Mouse (Mus musculus) ovary, postnatal 36 days (tissue): ENCODE results near the gene Eva1c.

Experiments used
- DNase-seq: peaks from one replicate; pipeline ENCODE4 v3.0.0; 2022; ENCODE audit warnings: low spot score, mixed read lengths

Gene Eva1c

GRCm38 (mm10) chr16:90826041-90826440 lies 478 bp upstream of the Eva1c start:
- DNase-seq = no peak

- DNase-seq = no peak
Observed at GRCm38 (mm10) chr16:90827498-90827897, 979 bp downstream of the Eva1c start.

- no peak for DNase-seq
Observed at GRCm38 (mm10) chr16:90829136-90829535, 2.6 kb downstream of the Eva1c start.

GRCm38 (mm10) chr16:90829894-90830685 lies 3.6 kb downstream of the Eva1c start:
- peak; percentile 87 for DNase-seq

GRCm38 (mm10) chr16:90830686-90831439 lies 4.3 kb downstream of the Eva1c start:
- peak; percentile 80 for DNase-seq

DNA sequence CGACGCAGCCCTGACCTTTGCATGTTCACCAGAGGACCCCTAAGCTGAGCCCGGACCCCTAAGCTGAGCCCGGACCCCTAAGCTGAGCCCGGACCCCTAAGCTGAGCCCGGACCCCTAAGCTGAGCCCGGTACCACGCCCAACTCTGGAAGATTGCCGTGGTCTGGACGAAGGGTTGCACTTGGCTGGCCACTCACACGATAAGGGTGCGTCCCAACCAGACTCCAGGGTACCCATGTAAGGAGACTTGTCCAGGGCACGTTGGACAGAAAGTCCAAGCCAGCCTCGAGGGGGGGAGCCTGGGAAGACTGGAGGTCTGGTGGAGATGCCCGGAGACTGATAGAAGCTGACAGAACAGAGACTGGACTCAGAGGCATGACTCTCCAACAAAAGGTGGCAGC lies 5.2 kb downstream of the Eva1c start:
- peak; percentile 9 for DNase-seq

DNA sequence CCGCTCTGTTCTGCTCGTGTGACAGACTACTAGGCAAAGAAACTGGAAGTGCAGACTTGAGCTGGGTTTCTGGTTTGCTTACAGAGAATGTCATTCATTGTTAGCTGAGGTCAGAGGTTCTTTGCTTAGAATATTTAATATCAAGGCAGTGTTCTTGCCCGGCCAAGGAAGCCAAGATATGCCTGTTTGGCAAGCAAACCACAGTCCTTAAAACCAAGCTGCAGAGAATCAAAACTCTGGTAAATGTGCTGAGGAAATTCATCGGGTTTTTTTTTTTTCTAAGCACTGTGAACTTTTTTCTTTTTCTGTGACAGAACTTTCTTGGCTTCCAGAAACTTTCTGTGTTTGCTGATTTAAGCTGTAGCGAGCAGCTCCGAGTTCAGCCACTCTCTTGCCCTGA lies 6.0 kb downstream of the Eva1c start:
- DNase-seq = no peak

- DNase-seq = no peak
Observed at GRCm38 (mm10) chr16:90833041-90833791, 6.7 kb downstream of the Eva1c start.

GRCm38 (mm10) chr16:90837431-90837830 lies 10.9 kb downstream of the Eva1c start:
- no peak for DNase-seq

GRCm38 (mm10) chr16:90842164-90842563 lies 15.6 kb downstream of the Eva1c start:
- no peak for DNase-seq

DNA sequence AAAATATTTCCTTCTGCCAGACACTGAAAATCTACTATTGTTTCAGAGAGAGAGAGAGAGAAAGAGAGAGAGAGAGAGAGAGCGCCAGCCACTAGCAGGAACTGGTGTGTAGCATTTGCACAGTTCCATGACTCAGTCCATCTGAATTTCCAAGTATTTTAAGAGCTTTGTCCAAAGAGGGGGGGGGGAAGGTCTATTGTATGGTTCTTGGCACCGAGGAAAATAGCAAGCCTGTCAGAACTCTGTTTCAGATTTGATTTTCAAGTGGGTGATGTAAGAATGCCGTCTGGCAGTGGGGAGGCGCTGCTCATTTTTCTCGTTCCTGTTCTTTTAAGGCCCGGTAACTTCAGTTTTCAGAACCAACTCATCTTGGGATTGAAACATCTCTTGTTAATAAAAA lies 18.5 kb downstream of the Eva1c start:
- no peak for DNase-seq

DNA sequence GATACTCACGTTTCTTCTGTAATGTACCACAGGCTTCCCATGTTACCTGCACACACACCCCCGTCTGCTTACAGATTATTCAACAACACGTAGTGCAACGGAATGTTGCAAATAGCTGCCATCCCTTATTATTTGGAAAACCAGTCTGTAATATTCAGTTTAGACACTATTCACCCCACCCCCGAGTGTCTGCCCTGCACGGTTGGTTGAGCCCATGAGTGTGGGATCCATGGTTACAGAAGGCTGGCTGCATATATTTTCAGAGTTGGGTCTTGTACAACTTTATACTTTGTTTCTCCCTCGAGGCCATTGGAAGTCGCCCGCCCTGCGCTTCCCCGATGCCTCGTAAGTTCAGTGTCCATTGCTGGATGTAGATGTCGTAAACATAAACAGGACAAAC lies 19.1 kb downstream of the Eva1c start:
- no peak for DNase-seq

- peak; percentile 13 for DNase-seq
Observed at GRCm38 (mm10) chr16:90848697-90849096, 22.2 kb downstream of the Eva1c start.

GRCm38 (mm10) chr16:90849262-90849661 lies 22.7 kb downstream of the Eva1c start:
- peak; percentile 11 for DNase-seq

GRCm38 (mm10) chr16:90850881-90851280 lies 24.4 kb downstream of the Eva1c start:
- no peak for DNase-seq

- DNase-seq = no peak
Observed at GRCm38 (mm10) chr16:90851621-90852334, 25.3 kb downstream of the Eva1c start.

DNA sequence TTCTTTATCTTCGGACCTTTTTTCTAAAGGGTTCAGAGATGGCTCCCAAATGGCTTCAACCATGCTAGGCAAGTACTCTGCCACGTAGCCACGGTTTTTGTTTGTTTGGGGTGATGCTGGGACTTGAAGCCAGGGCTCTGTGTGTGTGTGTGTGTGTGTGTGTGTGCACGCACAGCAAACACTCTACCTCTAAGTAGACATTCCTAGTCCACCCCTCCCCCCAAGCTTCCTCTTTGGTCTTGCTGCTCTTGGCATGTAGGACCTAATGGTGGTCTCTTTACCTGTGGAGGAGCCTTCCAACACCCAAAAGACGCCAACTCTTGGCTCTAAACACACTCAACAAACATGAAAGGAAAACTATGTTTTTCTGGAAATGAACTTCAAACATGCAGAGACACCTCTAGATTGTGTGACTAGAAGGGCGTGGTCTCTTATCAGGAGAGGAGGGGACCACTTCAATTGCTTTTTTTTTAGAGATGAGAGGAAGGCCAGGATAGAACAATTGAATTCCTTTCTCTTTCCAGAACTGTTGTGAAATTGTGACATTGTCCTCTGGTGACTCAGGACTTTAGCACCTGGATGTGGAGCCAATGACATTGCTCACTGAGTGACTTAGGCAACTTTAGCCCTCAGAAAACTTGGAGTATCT lies 30.2 kb downstream of the Eva1c start:
- no peak for DNase-seq

DNA sequence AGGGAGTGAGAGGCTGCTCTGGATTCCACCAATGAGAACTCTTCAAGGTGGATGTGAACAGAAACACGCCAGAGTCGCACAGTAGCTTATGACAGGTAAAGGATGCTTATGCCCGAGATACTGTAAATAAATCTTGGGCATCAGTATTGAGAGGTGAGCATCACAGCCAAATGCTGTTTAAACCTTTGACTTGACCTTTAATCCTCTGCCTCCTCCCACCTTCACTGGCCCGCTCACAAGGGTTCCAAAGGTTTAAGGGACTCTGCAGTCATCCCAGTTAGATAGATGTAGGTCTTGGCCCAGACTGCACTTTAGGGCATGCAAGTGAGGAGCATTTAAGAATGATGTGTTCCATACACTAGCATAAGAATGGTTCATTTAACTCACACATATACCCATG lies 31.7 kb downstream of the Eva1c start:
- no peak for DNase-seq

DNA sequence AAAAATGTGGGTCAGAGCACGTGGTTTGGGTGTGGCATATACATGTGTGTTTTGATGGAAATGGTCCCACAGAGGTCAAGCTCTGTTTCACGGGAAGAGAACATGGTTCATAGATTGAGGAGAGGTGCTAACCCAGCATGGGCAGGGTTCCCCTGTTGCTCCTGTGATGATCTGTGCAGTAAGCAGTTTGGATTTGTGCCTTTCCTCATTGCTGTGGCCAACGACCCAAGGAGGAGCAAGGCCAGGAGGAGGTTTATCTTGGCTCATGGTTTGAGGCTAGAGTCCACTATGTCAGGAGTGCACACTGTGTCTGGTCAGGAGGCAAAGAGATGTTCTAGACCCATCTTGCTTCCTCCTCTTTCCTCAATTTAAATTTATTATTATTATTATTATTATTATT lies 36.5 kb downstream of the Eva1c start:
- DNase-seq = no peak

- DNase-seq = no peak
Observed at GRCm38 (mm10) chr16:90863468-90864046, 37.0 kb downstream of the Eva1c start.

DNA sequence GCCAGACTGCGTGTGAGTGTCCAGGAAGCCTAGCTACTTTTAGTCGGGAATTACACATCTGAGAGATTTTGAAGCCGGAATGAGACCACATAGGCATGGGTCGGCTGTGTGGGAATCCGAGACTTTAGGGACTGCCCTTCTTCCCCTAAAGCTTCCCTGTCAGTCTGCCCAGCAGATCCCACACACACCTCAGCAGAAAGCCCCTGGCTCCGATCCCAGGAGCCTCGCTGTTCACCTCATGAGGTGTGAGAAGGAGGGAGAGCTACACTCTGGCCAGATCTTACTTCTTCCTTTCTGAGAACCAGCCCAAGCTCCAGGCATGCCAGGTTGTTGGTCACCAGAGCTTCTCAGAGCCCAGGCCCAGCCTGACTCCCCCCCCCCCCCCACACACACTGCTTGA lies 38.2 kb downstream of the Eva1c start:
- no peak for DNase-seq
